Mouse (Mus musculus) embryo, embryonic 10.5 days (tissue): ENCODE results near the gene Bmp3.

Experiments
- DNase-seq: peaks from one replicate; pipeline ENCODE4 v3.0.0-alpha.2; 2015; ENCODE audit warnings: low spot score

Bmp3 gene

GRCm38 (mm10) chr5:98854264-98854626, at the start of gene Bmp3:
Gene Bmp3 (plus strand): TSS chr5:98854415.
- peak; percentile 30 for DNase-seq

GRCm38 (mm10) chr5:98804761-98805160, 49.5 kb upstream of the Bmp3 start:
- no peak for DNase-seq

- DNase-seq: no peak
Observed at GRCm38 (mm10) chr5:98806492-98806891, 47.7 kb upstream of the Bmp3 start.

GRCm38 (mm10) chr5:98807022-98807421, 47.2 kb upstream of the Bmp3 start:
- no peak for DNase-seq

GRCm38 (mm10) chr5:98807953-98808352, 46.3 kb upstream of the Bmp3 start:
- DNase-seq: peak; percentile 30

- no peak for DNase-seq
Observed at GRCm38 (mm10) chr5:98812380-98812779, 41.8 kb upstream of the Bmp3 start.

GRCm38 (mm10) chr5:98815269-98815668, 38.9 kb upstream of the Bmp3 start:
- DNase-seq: no peak

- no peak for DNase-seq
Observed at GRCm38 (mm10) chr5:98833760-98834159, 20.5 kb upstream of the Bmp3 start.

- no peak for DNase-seq
Observed at GRCm38 (mm10) chr5:98834300-98834699, 19.9 kb upstream of the Bmp3 start.

GRCm38 (mm10) chr5:98842600-98843310, 11.5 kb upstream of the Bmp3 start:
- no peak for DNase-seq

- no peak for DNase-seq
Observed at GRCm38 (mm10) chr5:98844664-98845063, 9.6 kb upstream of the Bmp3 start.

GRCm38 (mm10) chr5:98854627-98855564, 681 bp downstream of the Bmp3 start:
- DNase-seq: peak; percentile 58

- DNase-seq: peak; percentile 31
Observed at GRCm38 (mm10) chr5:98855741-98856140, 1.5 kb downstream of the Bmp3 start.

- peak; percentile 28 for DNase-seq
Observed at GRCm38 (mm10) chr5:98856356-98856755, 2.1 kb downstream of the Bmp3 start.

GRCm38 (mm10) chr5:98863891-98864290, 9.7 kb downstream of the Bmp3 start:
- DNase-seq: peak; percentile 82

GRCm38 (mm10) chr5:98865146-98865545, 10.9 kb downstream of the Bmp3 start:
- no peak for DNase-seq

GRCm38 (mm10) chr5:98876056-98876455, 21.8 kb downstream of the Bmp3 start:
- peak; percentile 39 for DNase-seq

GRCm38 (mm10) chr5:98878891-98879290, 24.7 kb downstream of the Bmp3 start:
- peak; percentile 86 for DNase-seq

- peak; percentile 14 for DNase-seq
Observed at GRCm38 (mm10) chr5:98882096-98882495, 27.9 kb downstream of the Bmp3 start.

GRCm38 (mm10) chr5:98890544-98891050, 36.4 kb downstream of the Bmp3 start:
- no peak for DNase-seq

GRCm38 (mm10) chr5:98894281-98894680, 40.1 kb downstream of the Bmp3 start:
- no peak for DNase-seq

GRCm38 (mm10) chr5:98897946-98898345, 43.7 kb downstream of the Bmp3 start:
- no peak for DNase-seq

- DNase-seq: no peak
Observed at GRCm38 (mm10) chr5:98900926-98901325, 46.7 kb downstream of the Bmp3 start.
